In genomic region chr5:32863253-32864228, GRCm38 (mm10) we compare ENCODE assay signal across 8 mouse cellular contexts. TPM values are rescaled to one million over a fixed set of nuclear protein-coding genes. Genes with fewer than 3 reads are reported as not detected.
DNase-seq lines count a peak whose midpoint lies in the region; ATAC-seq and TF ChIP-seq lines count a peak whose summit lies in the region.

Gene Depdc5, plus strand, starts transcription at chr5:32863701.

- no peak for TF ChIP-seq CTCF in gastrocnemius, adult 2 months (IDR thresholded peaks at IDR 0.05)
- TF ChIP-seq CTCF in hindbrain, postnatal 0 days (IDR thresholded peaks at IDR 0.05; ENCODE audit: low read depth) = 0 out of 2 replicates have a peak, but pooled peaks have one; percentile 5
- no peak for TF ChIP-seq CTCF in left cerebral cortex, adult 2 months (IDR thresholded peaks at IDR 0.05)

- intact Hi-C loops in gastrocnemius, adult 2 months (cut with DNase I) = loop anchor here (10.0 kb wide), 1 partner anchor 761 kb away; the partner anchor contains the start of genes Fam53a and Gm9903
- intact Hi-C loops in left cerebral cortex, adult 2 months (cut with DNase I) = loop anchor here (5.0 kb wide), 2 partner anchors 151 to 169 kb away; no protein-coding TSS in a partner anchor

- ATAC-seq in common myeloid progenitor, adult 5-6 weeks (replicated peaks; ENCODE audit: low read depth, poor library complexity, severe bottlenecking) = peak; percentile 98
- peak; percentile 99 for ATAC-seq in hindbrain, postnatal 0 days
- peak; percentile 100 for ATAC-seq in megakaryocyte, adult 5-6 weeks (ENCODE audit: poor library complexity, severe bottlenecking)

- peak within 1 kb of the TSS; percentile 65 for H3K9ac ChIP-seq in hindbrain, postnatal 0 days (replicated peaks; ENCODE audit: low read length)

- H3K4me2 ChIP-seq in hindbrain, postnatal 0 days (ENCODE audit: low read depth, low read length) = peak within 1 kb of the TSS; percentile 72

- peaks cover 10% of the 10 kb centered on the region; the same call in 1 of the 2 replicates for H3K36me3 ChIP-seq in hindbrain, postnatal 0 days (ENCODE audit: insufficient read depth, low read length)

- peak within 1 kb of the TSS; percentile 86 for H3K4me3 ChIP-seq in gastrocnemius, adult 2 months
- peak within 1 kb of the TSS; percentile 75 for H3K4me3 ChIP-seq in hindbrain, postnatal 0 days (ENCODE audit: low read length)
- peak within 1 kb of the TSS; percentile 71 for H3K4me3 ChIP-seq in left cerebral cortex, adult 2 months

- H3K27me3 ChIP-seq in hindbrain, postnatal 0 days (ENCODE audit: insufficient read depth, low read length) = no peaks in the 10 kb centered on the region

- no peaks in the 10 kb centered on the region for H3K4me1 ChIP-seq in hindbrain, postnatal 0 days (ENCODE audit: insufficient read depth, low read length)

- peak; percentile 98 for DNase-seq in ZHBTc4 (ENCODE audit: low read depth, low spot score)
- peak; percentile 98 for DNase-seq in gastrocnemius, adult 2 months
- peak; percentile 95 for DNase-seq in hindbrain, postnatal 0 days (ENCODE audit: low spot score)
- DNase-seq in left cerebral cortex, adult 2 months (ENCODE audit: extremely low spot score in 1 of 2, low spot score in 2 of 2) = peak; percentile 91
- DNase-seq in right cerebral cortex, adult 2 months (ENCODE audit: low spot score in 2 of 2) = peak; percentile 86 to 89
- DNase-seq in urinary bladder, postnatal 14 days (ENCODE audit: low spot score) = peak; percentile 97

- H3K27ac ChIP-seq in gastrocnemius, adult 2 months = peak within 1 kb of the TSS; percentile 86
- H3K27ac ChIP-seq in hindbrain, postnatal 0 days = peak within 1 kb of the TSS; percentile 62; the same call in 1 of the 2 replicates
- H3K27ac ChIP-seq in left cerebral cortex, adult 2 months = peak within 1 kb of the TSS; percentile 30; the same call in 1 of the 2 replicates

- 1% methylated on average over 63 of the region's 64 CpGs for whole genome bisulfite sequencing in hindbrain, postnatal 0 days

- H3K9me3 ChIP-seq in hindbrain, postnatal 0 days (ENCODE audit: low read length) = no peaks in the 10 kb centered on the region

RNA-seq across cellular contexts. Expression of gene Depdc5, which starts in this region (rescaled TPM):
- 14.5 and 25.7 TPM in 2 replicates for total RNA-seq in common myeloid progenitor, adult 5-6 weeks (2017)
- total RNA-seq in gastrocnemius, adult 2 months (2021) = 10 to 100 TPM; 13.3 to 15.6 TPM
- 35.7 and 40.0 TPM in 2 replicates for total RNA-seq in hindbrain, postnatal 0 days (2014; rRNA removed)
- polyA plus RNA-seq in hindbrain, postnatal 0 days (2015; fragmentation: Nextera tagmentation; extraction: Ambion mirVana) = 15.8 and 16.7 TPM in 2 replicates
- total RNA-seq in left cerebral cortex, adult 2 months (2021) = 10 to 100 TPM; 67.7 to 69.6 TPM
- 23.2 and 27.1 TPM in 2 replicates for total RNA-seq in megakaryocyte, adult 5-6 weeks (2015)
- 25.9 and 27.7 TPM in 2 replicates for total RNA-seq in megakaryocyte, adult 5-6 weeks (2017)

Comparison
In these comparisons a context has a peak if more than half of its experiments do, and no peak if none do; other contexts are left out.
1. Peak in every context shown above with its lines: DNase-seq, ATAC-seq, H3K4me3 ChIP-seq and H3K27ac ChIP-seq.
2. H3K27ac ChIP-seq: peak in every context shown above with its lines; median percentile 86 in gastrocnemius, adult 2 months; 62 in hindbrain, postnatal 0 days; 30 in left cerebral cortex, adult 2 months.